Mouse (Mus musculus) testis, adult 2 months (tissue): ENCODE data around the gene Coq8b.

Experiments used
- CTCF ChIP-seq: fragments of 200-500 bp; IDR thresholded peaks from 2 replicates; pipeline ENCODE4 v1.5.1; 2012; ENCODE audit warnings: low read depth, mild to moderate bottlenecking, inconsistent platforms, low read length, moderate library complexity; ENCODE audit not compliant: control insufficient read depth, insufficient read depth, insufficient replicate concordance
- POLR2A ChIP-seq: fragments of 200-500 bp; IDR thresholded peaks from 2 replicates; pipeline ENCODE4 v1.6.1; 2012; ENCODE audit warnings: low read depth, mild to moderate bottlenecking, inconsistent platforms, low read length, moderate library complexity; ENCODE audit not compliant: control insufficient read depth

DNA sequence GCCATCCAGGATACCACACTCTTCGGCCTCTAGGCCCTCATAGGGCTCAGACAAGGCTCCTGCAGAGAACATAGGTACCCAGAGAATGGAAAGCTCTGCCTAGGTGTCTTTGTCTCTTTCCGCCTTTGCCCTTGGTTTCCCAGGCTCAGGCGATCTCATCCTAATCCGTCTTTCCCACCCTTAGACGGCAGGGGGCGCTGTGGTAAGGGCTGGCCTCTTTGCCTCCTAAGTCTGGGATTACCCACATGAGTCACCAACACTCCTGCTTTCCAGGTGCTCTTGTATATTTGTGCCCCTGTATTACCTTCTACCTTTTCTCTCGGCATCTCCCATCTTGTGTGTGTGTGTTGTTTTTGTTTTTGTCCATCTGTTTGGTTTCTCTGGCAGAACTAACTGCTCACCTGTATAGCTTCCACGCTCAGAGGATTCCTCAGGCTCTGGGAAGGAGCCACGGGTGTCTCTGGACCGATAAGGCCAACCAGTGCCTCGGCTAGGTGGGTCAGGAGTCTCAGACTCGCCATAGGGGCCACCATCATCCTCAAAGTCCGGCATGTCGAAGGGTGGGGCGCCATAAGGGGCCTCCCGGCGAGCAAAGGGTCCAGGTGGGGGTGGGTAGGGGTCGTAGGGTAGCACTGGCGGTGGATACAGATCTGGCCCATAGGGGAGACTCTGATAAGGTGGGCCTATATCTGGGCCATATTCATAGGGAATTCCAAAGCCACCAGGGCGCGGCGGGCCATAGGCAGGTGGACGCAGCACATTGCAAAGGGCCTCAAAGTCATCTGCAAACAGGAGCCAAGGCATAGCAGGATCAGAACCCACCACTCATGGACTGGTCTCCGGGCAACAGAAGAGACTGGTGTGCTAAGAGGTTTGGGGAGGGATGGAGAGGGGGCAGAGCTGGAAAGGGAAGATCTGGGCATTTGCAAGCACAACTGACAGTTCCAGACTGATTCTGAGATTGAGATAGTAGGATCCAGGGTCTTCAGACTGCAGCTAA, 73.6 kb downstream of the Coq8b start:
- TF ChIP-seq CTCF (peak; percentile 96), POLR2A (no peak)
